Mouse (Mus musculus): ENCODE data around the gene Prdm11. TPM values are rescaled to one million over a fixed set of nuclear protein-coding genes. Genes with fewer than 3 reads are reported as not detected.

The Prdm11 gene
- total RNA-seq, 2 experiments from 2014 or later: 0.85 to 2.1 TPM

- ATAC-seq (ENCODE audit: poor library complexity, severe bottlenecking): no peak
These were observed 1.1 kb upstream of the Prdm11 start for GRCm38 (mm10) chr2:93047036-93047435.

GRCm38 (mm10) chr2:93046509-93046835 lies 505 bp upstream of the Prdm11 start:
- no peak for ATAC-seq (ENCODE audit: poor library complexity, severe bottlenecking)

DNA sequence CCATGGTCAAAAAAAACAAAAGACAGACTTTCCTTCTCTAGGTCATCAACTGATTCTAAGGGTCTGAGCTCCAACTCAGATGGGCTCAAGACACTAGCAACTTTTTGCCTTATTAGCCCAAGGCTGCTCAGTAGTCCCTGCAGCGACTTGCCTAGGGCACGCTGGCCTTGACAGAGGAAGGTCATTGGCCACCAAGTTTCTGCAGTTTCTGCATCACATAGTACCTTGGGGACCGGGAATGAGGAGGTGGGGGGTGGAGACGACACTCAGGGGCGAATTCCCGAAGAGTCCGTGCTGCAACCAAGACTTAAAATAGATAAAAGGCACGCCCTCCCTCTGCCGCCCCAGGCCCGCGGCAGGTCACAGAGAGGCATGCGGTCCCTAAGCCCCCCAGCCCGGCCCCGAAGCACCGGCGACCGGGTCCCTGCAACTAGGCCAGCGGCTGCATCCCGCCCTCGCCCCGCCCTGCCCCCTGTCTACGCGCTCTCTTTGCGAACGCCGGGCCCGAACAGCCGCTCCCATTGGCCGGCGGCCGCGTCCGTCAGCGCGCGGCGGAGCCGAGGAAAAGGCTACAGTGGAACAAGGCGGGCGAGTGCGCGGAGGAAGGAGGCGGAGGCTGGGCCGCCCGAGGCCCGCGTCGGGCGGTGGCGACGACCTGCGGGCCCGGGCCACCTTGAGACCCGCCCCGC lies 694 bp downstream of the Prdm11 start:
- peak; percentile 93 for ATAC-seq (ENCODE audit: poor library complexity, severe bottlenecking)

GRCm38 (mm10) chr2:93043449-93044157 lies 2.4 kb downstream of the Prdm11 start:
- ATAC-seq (ENCODE audit: poor library complexity, severe bottlenecking): no peak

- ATAC-seq (ENCODE audit: poor library complexity, severe bottlenecking): no peak
These were observed 4.5 kb downstream of the Prdm11 start for GRCm38 (mm10) chr2:93041470-93041869.

GRCm38 (mm10) chr2:93040841-93041240 lies 5.1 kb downstream of the Prdm11 start:
- no peak for ATAC-seq (ENCODE audit: poor library complexity, severe bottlenecking)

- ATAC-seq (ENCODE audit: poor library complexity, severe bottlenecking): no peak
These were observed 6.3 kb downstream of the Prdm11 start for GRCm38 (mm10) chr2:93039706-93040105.

DNA sequence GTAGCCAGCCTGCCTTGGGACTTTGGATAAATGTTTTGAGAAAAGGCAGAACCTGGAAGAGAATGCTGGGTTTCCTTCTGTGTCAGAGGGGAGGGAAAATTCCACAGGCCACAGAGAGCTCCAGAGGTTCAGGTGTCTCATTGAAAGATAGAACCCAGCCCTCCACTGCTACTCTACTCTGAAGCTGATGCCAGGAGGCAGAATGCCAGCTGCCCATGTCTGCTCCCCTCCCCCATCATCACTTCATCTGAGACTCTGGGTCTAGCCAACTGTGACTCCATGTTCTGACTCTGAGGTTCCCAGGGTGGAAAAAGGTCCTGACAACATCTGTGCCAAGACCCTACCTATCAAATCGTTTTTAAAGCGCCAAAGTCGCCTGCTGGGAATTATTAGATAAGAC lies 6.9 kb downstream of the Prdm11 start:
- ATAC-seq (ENCODE audit: poor library complexity, severe bottlenecking): no peak

GRCm38 (mm10) chr2:93035631-93036030 lies 10.3 kb downstream of the Prdm11 start:
- ATAC-seq (ENCODE audit: poor library complexity, severe bottlenecking): no peak

GRCm38 (mm10) chr2:93032651-93033050 lies 13.3 kb downstream of the Prdm11 start:
- no peak for ATAC-seq (ENCODE audit: poor library complexity, severe bottlenecking)

DNA sequence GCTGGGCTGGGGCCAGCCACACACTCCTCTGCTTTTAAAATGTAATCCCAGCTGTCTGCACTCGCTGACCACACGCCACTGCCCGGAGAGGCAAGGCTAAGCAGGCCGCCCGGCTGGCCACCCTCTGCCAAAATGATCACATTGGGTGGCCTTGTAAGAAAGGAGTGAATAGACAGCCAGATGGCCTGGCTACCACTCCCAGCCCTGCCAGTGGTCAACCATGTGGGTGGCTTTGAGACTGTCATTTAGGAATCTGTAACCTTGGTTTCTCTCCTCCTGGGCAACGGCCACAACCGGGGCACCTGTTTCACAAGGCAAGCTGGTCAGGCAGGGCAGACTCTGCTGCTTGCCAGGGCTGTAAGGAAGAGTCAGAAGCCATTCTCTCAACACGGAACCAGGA lies 13.9 kb downstream of the Prdm11 start:
- ATAC-seq (ENCODE audit: poor library complexity, severe bottlenecking): no peak

DNA sequence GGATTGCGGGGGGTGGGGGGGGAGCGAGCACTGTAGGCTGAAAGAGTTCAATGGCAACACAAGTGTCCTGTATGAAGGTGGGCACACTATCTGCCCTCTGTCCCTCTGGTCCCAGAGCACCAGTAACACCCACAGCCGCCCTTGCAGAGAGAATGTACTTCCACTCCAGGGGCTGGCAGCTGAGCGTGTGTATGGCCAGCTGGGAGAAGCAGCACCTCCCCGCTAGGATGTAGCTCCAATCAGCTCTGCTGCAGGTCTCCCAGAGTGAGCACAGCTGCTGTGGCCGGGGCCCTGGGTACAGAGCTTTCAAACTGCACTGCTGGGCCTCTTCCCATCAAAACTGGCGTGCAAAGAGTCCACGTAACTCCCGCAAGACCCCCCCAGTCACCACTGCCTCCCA lies 14.9 kb downstream of the Prdm11 start:
- no peak for ATAC-seq (ENCODE audit: poor library complexity, severe bottlenecking)

DNA sequence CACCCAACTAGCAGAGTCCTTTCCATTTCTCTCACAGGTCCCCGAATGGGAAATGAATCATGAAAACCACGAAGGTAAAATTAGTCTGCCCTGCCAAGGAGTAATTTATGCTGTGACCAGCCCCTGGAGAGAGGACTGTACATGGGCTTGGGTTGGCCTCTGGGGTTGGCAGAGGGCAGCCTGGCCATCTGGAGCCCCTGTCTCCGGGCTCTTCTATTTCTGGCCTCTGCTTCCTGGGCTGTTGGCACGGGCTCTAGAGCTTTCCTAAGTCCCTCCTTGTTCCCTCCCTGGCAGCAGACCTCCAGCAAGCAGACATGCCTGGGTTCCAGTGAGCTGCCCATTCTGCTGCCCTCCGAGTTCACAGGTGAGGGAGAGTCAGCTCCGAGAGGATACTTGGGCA lies 15.9 kb downstream of the Prdm11 start:
- no peak for ATAC-seq (ENCODE audit: poor library complexity, severe bottlenecking)

- 0 out of 2 replicates have a peak, but pooled peaks have one; percentile 6 for ATAC-seq (ENCODE audit: poor library complexity, severe bottlenecking)
These were observed 16.5 kb downstream of the Prdm11 start for GRCm38 (mm10) chr2:93029267-93030060.

GRCm38 (mm10) chr2:93028865-93029264 lies 17.1 kb downstream of the Prdm11 start:
- ATAC-seq (ENCODE audit: poor library complexity, severe bottlenecking): no peak

- no peak for ATAC-seq (ENCODE audit: poor library complexity, severe bottlenecking)
These were observed 18.3 kb downstream of the Prdm11 start for GRCm38 (mm10) chr2:93027713-93028112.

DNA sequence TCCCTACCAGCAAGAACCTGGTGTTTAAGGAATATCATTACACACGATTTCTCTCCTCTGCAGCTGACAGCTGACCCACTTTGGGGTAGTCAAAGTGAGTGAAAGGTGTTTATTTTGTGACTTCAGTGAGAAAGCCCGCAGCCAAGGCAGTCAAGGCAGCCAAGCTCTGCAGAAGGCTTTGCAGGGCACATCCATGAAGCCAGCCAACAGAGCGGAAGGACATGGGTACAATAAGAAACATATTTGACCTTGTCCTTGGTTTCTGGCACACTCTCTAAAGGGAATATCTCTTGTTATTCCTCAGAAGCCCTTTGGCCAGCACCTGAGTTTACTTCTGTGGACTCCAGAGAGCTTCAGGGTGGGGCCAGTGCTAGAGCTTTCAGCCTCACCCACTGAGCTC lies 21.5 kb downstream of the Prdm11 start:
- ATAC-seq (ENCODE audit: poor library complexity, severe bottlenecking): no peak

DNA sequence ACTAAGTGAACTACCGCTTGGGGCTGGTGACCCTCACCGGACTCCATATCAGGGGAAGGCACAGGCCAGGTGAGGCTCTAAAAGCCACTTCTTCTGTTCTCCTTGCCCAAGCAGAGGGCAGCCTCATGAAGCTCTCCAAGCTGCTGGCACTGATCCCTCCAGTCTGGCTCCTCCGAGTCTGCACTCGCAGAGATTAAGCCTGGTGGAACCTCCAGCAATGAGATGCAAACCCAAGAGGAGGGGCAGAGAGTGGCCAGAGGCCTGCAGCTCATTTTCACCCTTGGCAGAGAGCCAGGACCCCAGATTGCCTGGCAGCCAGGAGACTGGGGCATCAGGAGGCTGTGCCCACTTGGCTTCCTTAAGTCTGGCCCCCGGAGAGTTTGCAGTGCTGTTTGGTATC lies 27.1 kb downstream of the Prdm11 start:
- no peak for ATAC-seq (ENCODE audit: poor library complexity, severe bottlenecking)

DNA sequence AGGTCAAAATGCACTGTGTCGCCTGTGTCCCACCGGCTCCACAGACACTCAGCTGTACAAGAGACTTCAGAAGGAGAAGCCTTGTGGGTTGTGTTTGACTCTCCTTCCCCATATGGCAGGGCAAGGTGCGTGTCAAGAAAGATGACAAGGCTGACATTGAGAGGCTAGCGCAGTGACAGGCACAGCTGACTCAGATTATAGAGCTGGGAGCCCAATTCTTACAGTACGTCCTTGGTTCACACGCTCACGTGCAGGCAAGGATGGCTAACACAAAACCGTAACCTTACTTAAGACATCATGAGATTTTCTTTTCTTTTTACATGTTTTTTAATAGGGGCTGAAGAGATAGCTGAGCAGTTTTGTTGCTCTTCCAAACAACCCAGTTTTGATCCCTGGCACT lies 28.8 kb downstream of the Prdm11 start:
- no peak for ATAC-seq (ENCODE audit: poor library complexity, severe bottlenecking)

- ATAC-seq (ENCODE audit: poor library complexity, severe bottlenecking): no peak
These were observed 30.9 kb downstream of the Prdm11 start for GRCm38 (mm10) chr2:93015041-93015440.

GRCm38 (mm10) chr2:93014093-93014937 lies 31.7 kb downstream of the Prdm11 start:
- 0 out of 2 replicates have a peak, but pooled peaks have one; percentile 15 for ATAC-seq (ENCODE audit: poor library complexity, severe bottlenecking)
